10 mouse cellular contexts compared by ENCODE assay signal in the genomic region with DNA sequence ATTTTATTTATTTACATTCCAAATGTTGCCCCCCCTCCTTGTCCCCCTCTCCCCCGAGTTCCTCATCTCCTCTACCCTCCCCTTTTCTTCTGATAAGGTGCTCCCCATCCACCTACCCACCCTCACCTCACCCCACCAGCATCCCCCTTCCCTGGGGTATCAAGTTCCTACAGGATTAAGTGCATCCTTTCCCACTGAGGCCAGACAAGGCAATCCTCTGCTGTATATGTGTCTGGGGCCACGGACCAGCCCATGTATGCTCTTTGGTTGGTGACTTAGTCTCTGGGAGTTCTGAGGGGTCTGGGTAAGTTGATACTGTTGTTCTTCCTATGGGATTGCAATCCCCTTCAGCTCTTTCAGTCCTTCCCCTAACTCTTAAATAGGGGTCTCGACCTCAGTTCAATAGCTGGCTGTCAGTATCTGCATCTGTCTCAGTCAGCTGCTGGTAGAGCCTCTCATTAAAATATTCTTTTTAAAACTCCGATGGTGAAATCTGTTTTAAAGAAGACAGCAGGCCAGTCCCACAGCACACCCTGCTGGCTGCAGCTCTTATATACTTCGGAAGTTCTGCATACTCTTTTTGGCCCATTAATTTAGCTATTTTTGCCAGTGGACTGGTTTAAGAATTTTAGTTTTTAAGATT. TPM values are rescaled to one million over a fixed set of nuclear protein-coding genes. Genes with fewer than 3 reads are reported as not detected.
DNase-seq lines count a peak whose midpoint lies in the region; ATAC-seq and TF ChIP-seq lines count a peak whose summit lies in the region.
"Had no signal": no experiment of that assay in that cellular context is flagged by ENCODE, and none has a peak within 500 bp of the region (broad histone marks: within the 10 kb centered on the region; RNA-seq: fewer than 3 reads in every experiment).

No protein-coding gene starts in this region.

- H3K4me2 ChIP-seq in heart, postnatal 0 days (ENCODE audit: low read depth, low read length), result no peak overlapping the region
- H3K4me2 ChIP-seq: liver, embryonic 15.5 days had no signal

- H3K36me3 ChIP-seq in heart, postnatal 0 days (replicated peaks; ENCODE audit: control insufficient read depth, insufficient read depth, low read length), result no peaks in the 10 kb centered on the region
- H3K36me3 ChIP-seq in E14TG2a.4 (ENCODE audit: insufficient read depth, low read length), result no peaks in the 10 kb centered on the region
- H3K36me3 ChIP-seq: embryonic facial prominence, embryonic 15.5 days; liver, embryonic 15.5 days had no signal

- ATAC-seq in heart, postnatal 0 days (ENCODE audit: insufficient read depth, low read depth), result no peak

- no peaks in the 10 kb centered on the region for H3K4me1 ChIP-seq in heart, postnatal 0 days (ENCODE audit: control insufficient read depth, insufficient read depth)
- H3K4me1 ChIP-seq in E14TG2a.4 (replicated peaks; ENCODE audit: low read depth, low read length), result peaks cover 11% of the 10 kb centered on the region
- H3K4me1 ChIP-seq: liver, embryonic 15.5 days had no signal

- peak; percentile 58 for TF ChIP-seq CTCF in heart, postnatal 0 days (IDR thresholded peaks at IDR 0.05; ENCODE audit: low read depth)
- peak; percentile 19; the same call in 1 of the 2 replicates for TF ChIP-seq CTCF in E14TG2a.4 (conservative IDR thresholded peaks at IDR 0.05; ENCODE audit: low read length)

- no peak overlapping the region for H3K9ac ChIP-seq in heart, postnatal 0 days (replicated peaks; ENCODE audit: low read depth, low read length)
- H3K9ac ChIP-seq: embryonic facial prominence, embryonic 15.5 days; liver, embryonic 15.5 days had no signal

- no peak overlapping the region for H3K4me3 ChIP-seq in heart, postnatal 0 days (ENCODE audit: low read depth, low read length)
- 0 out of 2 replicates have a peak overlapping the region, but pooled peaks have one; percentile 64 for H3K4me3 ChIP-seq in E14TG2a.4 (replicated peaks; ENCODE audit: low read length)
- H3K4me3 ChIP-seq: embryonic facial prominence, embryonic 15.5 days; liver, embryonic 15.5 days had no signal

- no peaks in the 10 kb centered on the region for H3K9me3 ChIP-seq in heart, postnatal 0 days (replicated peaks; ENCODE audit: control insufficient read depth, low read length)
- H3K9me3 ChIP-seq in E14TG2a.4 (ENCODE audit: low read length), result no peaks in the 10 kb centered on the region
- H3K9me3 ChIP-seq: embryonic facial prominence, embryonic 15.5 days; liver, embryonic 15.5 days had no signal

- no peaks in the 10 kb centered on the region for H3K27me3 ChIP-seq in heart, postnatal 0 days (ENCODE audit: control insufficient read depth, insufficient read depth, low read length)
- 0 out of 2 replicates have a peak, but pooled peaks cover 2% of the 10 kb centered on the region for H3K27me3 ChIP-seq in E14TG2a.4 (ENCODE audit: insufficient read depth, low read length)

- WGBS in heart, postnatal 0 days, result 13% methylated on average over 5 of the region's 5 CpGs

- intact Hi-C loops in heart, postnatal 14 days (cut with DNase I), result loop anchor here (1.0 to 5.0 kb wide), 2 partner anchors 204 to 245 kb away; no protein-coding TSS in a partner anchor
- intact Hi-C loops in left cerebral cortex, postnatal 4 days (cut with DNase I), result loop anchor here (10.0 kb wide), 1 partner anchor 247 kb away; no protein-coding TSS in a partner anchor

- DNase-seq in heart, postnatal 0 days (ENCODE audit: low spot score), result peak; percentile 40
- no peak for DNase-seq in heart, adult 8-10 months (ENCODE audit: low spot score)
- DNase-seq in cerebellum, postnatal 25 days, result peak; percentile 17 to 64
- peak; percentile 45 to 57 for DNase-seq in heart, postnatal 14 days
- DNase-seq in left cerebral cortex, postnatal 4 days, result peak; percentile 44
- DNase-seq in neural tube, embryonic 10.5 days (ENCODE audit: extremely low spot score, low spot score), result peak; percentile 37
- no peak for DNase-seq in urinary bladder, adult 2 months (ENCODE audit: low spot score)

- no peak for TF ChIP-seq EP300 in heart, postnatal 0 days (IDR thresholded peaks at IDR 0.05; ENCODE audit: low read depth)

- no peak overlapping the region for H3K27ac ChIP-seq in heart, postnatal 0 days (ENCODE audit: low read depth)
- H3K27ac ChIP-seq: embryonic facial prominence, embryonic 15.5 days; liver, embryonic 15.5 days had no signal

RNA-seq across cellular contexts. Expression of gene Rlf, which starts 17.0 kb away (rescaled TPM):
- 20.9 and 22.3 TPM in 2 replicates for total RNA-seq in heart, postnatal 0 days (2014; rRNA removed; ENCODE audit: low replicate concordance)
- polyA plus RNA-seq in heart, postnatal 0 days (2015; fragmentation: Nextera tagmentation; extraction: Ambion mirVana), result 9.0 and 10.2 TPM in 2 replicates
- total RNA-seq in heart, adult 8-10 months (2022), result 1 to 10 TPM; 9.0 to 9.7 (median 9.5) TPM
- total RNA-seq in heart, postnatal 14 days (2021), result 10 to 100 TPM; 15.6 to 16.9 TPM
- 10 to 100 TPM; 35.8 to 36.2 TPM for total RNA-seq in left cerebral cortex, postnatal 4 days (2021)
- polyA plus RNA-seq in urinary bladder, adult 2 months (2012; rRNA removed), result 10.9 and 11.9 TPM in 2 replicates

Comparison
In these comparisons a context has a peak if more than half of its experiments do, and no peak if none do; other contexts are left out.
1. DNase-seq: peak in heart, postnatal 0 days (single experiment), cerebellum, postnatal 25 days (2 of 2), heart, postnatal 14 days (2 of 2), left cerebral cortex, postnatal 4 days (single experiment) and neural tube, embryonic 10.5 days (single experiment); none in heart, adult 8-10 months (single experiment) and urinary bladder, adult 2 months (single experiment).